Mouse (Mus musculus) bone marrow, adult 2 months (tissue): ENCODE results near the gene Hist1h3e. TPM values are rescaled to one million over a fixed set of nuclear protein-coding genes. Genes with fewer than 3 reads are reported as not detected.
"Not testable (repeated sequence)": the region's sequence is repeated elsewhere in the genome, so short reads cannot be mapped to it uniquely, and the experiment has no call there.

Experiments
- H3K27ac ChIP-seq: fragments of 200-500 bp; 2 replicates; pipeline ENCODE4 v1.5.1; 2012; ENCODE audit warnings: low read depth, mild to moderate bottlenecking, control low read depth, inconsistent platforms, low read length; ENCODE audit not compliant: control insufficient read depth, poor library complexity, insufficient read depth
- H3K4me1 ChIP-seq: fragments of 200-500 bp; 2 replicates; pipeline ENCODE4 v1.6.1; 2011; ENCODE audit warnings: low read length; ENCODE audit not compliant: control insufficient read depth, insufficient read depth
- H3K4me3 ChIP-seq: fragments of 200-500 bp; replicated peaks from 2 replicates; pipeline ENCODE3; 2011; ENCODE audit warnings: mild to moderate bottlenecking, low read depth, low read length, control low read depth; ENCODE audit not compliant: control insufficient read depth
- CTCF ChIP-seq: fragments of 200-500 bp; IDR thresholded peaks from 2 replicates; pipeline ENCODE4 v1.5.1; 2011; ENCODE audit warnings: low read length, control low read depth; ENCODE audit not compliant: control insufficient read depth, insufficient read depth
- POLR2A ChIP-seq: fragments of 200-500 bp; IDR thresholded peaks from 2 replicates; pipeline ENCODE4 v1.6.1; 2011; ENCODE audit warnings: low read depth, mild to moderate bottlenecking, control low read depth, low read length, borderline replicate concordance; ENCODE audit not compliant: control insufficient read depth
- WGBS: fragments of 180-500 bp; shearing (Covaris S2); methylation state at CpG from one replicate; pipeline ENCODE4 v1.1.7; 2018; 5-methylcytosine and 5-hydroxymethylcytosine counted together
- polyA plus RNA-seq: library from polyadenylated mRNA; stranded (reverse); fragments of >200 nt; gene quantifications from 2 replicates; pipeline ENCODE4 v1.2.4, GENCODE M21; 2011; ENCODE audit warnings: low replicate concordance; ENCODE audit not compliant: missing spikeins, insufficient read depth, insufficient read length

Hist1h3e gene
- polyA plus RNA-seq, 1 experiment = 12.9 TPM

- WGBS = 6% methylated on average over 3 of the region's 3 CpGs
- no peaks in the 10 kb centered on the region for H3K4me1 ChIP-seq
Observed at GRCm38 (mm10) chr13:23550761-23551145, 11.4 kb downstream of the Hist1h3e start.

GRCm38 (mm10) chr13:23546694-23547093, 15.5 kb downstream of the Hist1h3e start:
- Histone ChIP-seq H3K27ac (no peak overlapping the region), H3K4me1 (no peaks in the 10 kb centered on the region), H3K4me3 (no peak overlapping the region)
- no peak for TF ChIP-seq CTCF
- TF ChIP-seq POLR2A = no peak
- 84% methylated on average over 5 of the region's 5 CpGs for WGBS

More at GRCm38 (mm10) chr13:23550761-23551145, 11.4 kb downstream of the Hist1h3e start:
- TF ChIP-seq CTCF (no peak), POLR2A (no peak)
- peak overlapping the region; percentile 96 for H3K27ac ChIP-seq
- H3K4me3 ChIP-seq = peak overlapping the region; percentile 64

- H3K4me1 ChIP-seq = not testable (repeated sequence)
- Histone ChIP-seq H3K4me3 (peak overlapping the region; percentile 37), H3K27ac (peak overlapping the region; percentile 97)
- 1% methylated on average over 11 of the region's 14 CpGs for WGBS
Observed at GRCm38 (mm10) chr13:23544787-23545120, 17.4 kb downstream of the Hist1h3e start.

DNA sequence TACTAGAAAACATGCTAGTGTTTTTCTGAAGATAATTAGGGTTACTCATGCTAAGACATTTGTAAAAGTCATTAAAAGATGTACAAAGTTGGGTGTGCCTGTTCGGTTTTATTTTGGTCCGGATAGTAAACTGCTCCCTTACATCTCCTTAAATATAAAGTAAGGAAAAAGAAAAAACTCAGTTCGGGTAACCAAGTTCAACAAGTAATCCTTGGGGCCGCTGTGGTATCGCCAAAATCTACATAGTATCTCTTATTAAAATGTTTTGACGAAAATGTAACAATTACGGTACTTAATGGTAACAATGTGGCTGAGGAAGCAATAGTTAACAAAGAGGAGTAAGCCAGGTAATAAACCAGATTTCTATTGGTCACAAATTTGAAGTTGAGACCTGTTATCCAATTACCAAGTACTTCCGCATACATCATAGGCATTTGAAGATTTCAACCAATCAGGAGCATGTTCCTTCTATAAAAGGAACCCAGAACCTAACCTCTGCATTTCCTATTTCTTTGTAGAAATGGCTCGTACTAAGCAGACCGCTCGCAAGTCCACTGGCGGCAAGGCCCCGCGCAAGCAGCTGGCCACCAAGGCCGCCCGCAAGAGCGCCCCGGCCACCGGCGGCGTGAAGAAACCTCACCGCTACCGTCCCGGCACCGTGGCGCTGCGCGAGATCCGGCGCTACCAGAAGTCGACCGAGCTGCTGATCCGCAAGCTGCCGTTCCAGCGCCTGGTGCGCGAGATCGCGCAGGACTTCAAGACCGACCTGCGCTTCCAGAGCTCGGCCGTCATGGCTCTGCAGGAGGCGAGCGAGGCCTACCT, 18.0 kb downstream of the Hist1h3e start, which contains the start of gene Hist1h3f:
Hist1h3f (plus strand) TSS at position 88 of the 822 bp plus-strand sequence.
- TF ChIP-seq POLR2A (peak; percentile 96), CTCF (no peak)
- Histone ChIP-seq H3K27ac (peak within 1 kb of the TSS; percentile 98), H3K4me3 (peak within 1 kb of the TSS; percentile 78), H3K4me1 (no peaks in the 10 kb centered on the region)
- WGBS = under 1% methylated on average over 32 of the region's 45 CpGs

DNA sequence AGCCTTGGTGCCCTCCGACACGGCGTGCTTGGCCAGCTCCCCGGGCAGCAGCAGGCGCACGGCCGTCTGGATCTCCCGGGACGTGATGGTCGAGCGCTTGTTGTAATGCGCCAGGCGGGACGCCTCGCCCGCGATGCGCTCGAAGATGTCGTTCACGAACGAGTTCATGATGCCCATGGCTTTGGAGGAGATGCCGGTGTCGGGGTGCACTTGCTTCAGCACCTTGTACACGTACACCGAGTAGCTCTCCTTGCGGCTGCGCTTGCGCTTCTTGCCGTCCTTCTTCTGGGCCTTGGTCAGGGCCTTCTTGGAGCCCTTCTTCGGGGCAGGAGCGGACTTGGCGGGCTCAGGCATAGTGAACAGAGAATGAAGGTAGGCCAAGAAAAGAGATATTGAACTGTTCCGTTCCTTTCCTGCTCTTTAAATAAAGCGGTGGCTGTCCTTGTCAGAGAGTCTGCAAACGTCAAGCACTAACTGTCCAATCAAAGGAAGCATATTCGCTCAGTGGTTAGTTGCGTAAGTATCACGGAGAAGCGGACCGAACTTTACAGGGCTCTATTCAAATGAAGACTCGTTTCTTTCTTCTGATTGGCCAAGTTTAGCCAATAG, 19.1 kb downstream of the Hist1h3e start, which contains the start of gene Hist1h2bh:
Hist1h2bh (minus strand) TSS at position 394 of the 609 bp plus-strand sequence.
- Histone ChIP-seq H3K4me3 (peak within 1 kb of the TSS; percentile 78), H3K27ac (peak within 1 kb of the TSS; percentile 98)
- not testable (repeated sequence) for H3K4me1 ChIP-seq
- under 1% methylated on average over 42 of the region's 42 CpGs for WGBS
- peak; percentile 92 for TF ChIP-seq POLR2A

DNA sequence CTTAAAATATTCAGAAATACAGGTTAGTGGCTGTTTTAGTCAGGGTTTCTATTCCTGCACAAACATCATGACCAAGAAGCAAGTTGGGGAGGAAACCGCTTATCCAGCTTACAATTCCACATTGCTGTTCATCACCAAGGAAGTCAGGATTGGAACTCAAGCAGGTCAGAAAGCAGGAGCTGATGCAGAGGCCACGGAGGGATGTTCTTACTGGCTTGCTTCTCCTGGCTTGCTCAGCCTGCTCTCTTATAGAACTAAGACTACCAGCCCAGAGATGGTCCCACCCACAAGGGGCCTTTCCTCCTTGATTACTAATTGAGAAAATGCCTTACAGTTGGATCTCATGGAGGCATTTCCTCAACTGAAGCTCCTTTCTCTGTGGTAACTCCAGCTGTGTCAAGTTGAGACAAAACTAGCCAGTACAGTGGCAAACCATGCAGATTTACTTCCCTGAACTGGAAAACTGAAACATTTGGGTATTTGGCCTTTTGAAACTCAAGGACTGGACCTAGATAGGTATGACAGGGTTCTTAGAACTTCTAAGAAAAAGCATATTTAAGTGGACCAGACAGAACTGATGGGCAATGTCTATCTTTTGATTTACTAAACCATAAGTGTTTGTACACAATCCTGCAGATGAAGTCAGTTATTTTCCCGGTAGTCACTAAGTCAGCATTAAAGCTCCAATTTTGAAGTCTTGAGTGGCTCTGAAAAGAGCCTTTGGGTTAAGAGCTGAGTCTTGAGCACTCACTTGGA, 19.8 kb downstream of the Hist1h3e start:
- not testable (repeated sequence) for H3K4me1 ChIP-seq
- Histone ChIP-seq H3K27ac (peak overlapping the region; percentile 98), H3K4me3 (peak overlapping the region; percentile 78)
- 19% methylated on average over 3 of the region's 3 CpGs for WGBS

DNA sequence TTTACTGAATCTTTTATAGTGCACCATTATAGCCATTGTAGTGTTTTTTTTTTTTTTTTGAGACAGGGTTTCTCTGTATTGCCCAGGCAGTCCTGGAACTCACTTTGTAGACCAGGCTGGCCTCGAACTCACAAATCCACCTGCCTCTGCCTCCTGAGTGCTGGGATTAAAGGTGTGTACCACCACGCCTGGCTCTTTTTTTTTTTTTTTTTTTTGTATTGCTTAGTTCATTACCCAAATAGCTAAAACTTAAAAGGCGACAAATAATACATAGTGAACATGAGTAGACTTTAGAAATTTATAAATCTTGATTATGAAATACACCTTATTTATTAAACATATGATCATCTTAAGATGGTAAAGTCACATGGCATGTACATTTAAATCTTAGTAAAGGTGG, 20.7 kb downstream of the Hist1h3e start:
- Histone ChIP-seq H3K4me3 (no peak overlapping the region), H3K27ac (no peak overlapping the region), H3K4me1 (no peaks in the 10 kb centered on the region)
- WGBS = 76% methylated on average over 3 of the region's 3 CpGs
- no peak for TF ChIP-seq CTCF
- TF ChIP-seq POLR2A = no peak

GRCm38 (mm10) chr13:23539821-23540220, 22.3 kb downstream of the Hist1h3e start:
- WGBS = 65% methylated on average over 1 of the region's 1 CpGs
- H3K4me1 ChIP-seq, H3K4me3 ChIP-seq, H3K27ac ChIP-seq: not testable (repeated sequence)

DNA sequence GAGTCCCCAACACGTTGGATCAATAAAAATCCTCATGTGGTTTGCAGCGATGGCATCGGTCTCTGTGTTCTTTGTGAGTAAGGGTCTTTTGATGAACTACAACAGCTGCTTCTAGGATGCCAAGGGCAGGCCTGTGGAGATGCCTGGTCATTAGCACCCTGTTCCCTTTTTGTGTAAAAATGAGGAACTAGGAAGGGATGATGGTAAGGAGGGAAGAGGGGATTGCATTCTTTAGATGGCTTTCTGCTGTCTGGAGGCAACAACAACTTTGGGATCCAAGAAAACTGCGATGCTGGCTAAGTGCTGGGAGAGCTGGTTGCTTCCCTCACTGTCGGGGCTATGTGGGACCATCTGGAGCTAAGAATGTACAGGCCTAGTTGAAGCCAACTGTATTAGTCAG, 23.9 kb downstream of the Hist1h3e start:
- TF ChIP-seq POLR2A = no peak
- no peak for TF ChIP-seq CTCF
- WGBS = 77% methylated on average over 5 of the region's 5 CpGs
- no peaks in the 10 kb centered on the region for H3K4me1 ChIP-seq
- H3K4me3 ChIP-seq = no peak overlapping the region
- H3K27ac ChIP-seq = no peak overlapping the region
